Mouse (Mus musculus) thymus, adult 2 months (tissue): ENCODE measurements at regions not wholly inside any gene's neighbourhood (a gene's known extent, or its start where the extent isn't known, plus 50 kb on each side); places are given as distances from the start of the nearest gene placed in this dataset.

ENCODE experiments used
- CTCF ChIP-seq: fragments of 200-500 bp; IDR thresholded peaks from 2 replicates; pipeline ENCODE4 v1.5.1; 2012; ENCODE audit warnings: mild to moderate bottlenecking, control low read depth, low read length, moderate library complexity, borderline replicate concordance; ENCODE audit not compliant: control insufficient read depth, poor library complexity, insufficient read depth; ENCODE audit errors: extremely low read depth
- POLR2A ChIP-seq: fragments of 200-500 bp; IDR thresholded peaks from 2 replicates; pipeline ENCODE4 v1.6.1; 2012; ENCODE audit warnings: mild to moderate bottlenecking, low read length, control low read depth, moderate library complexity; ENCODE audit not compliant: control insufficient read depth, poor library complexity, insufficient read depth; ENCODE audit errors: extremely low read depth

GRCm38 (mm10) chr8:127717969-127718368, 640.4 kb upstream of the Nrp1 start:
- TF ChIP-seq CTCF, result no peak
- TF ChIP-seq POLR2A, result no peak
